Mouse (Mus musculus) E14TG2a.4 (cell line): ENCODE results near the gene Ppfibp1.

Experiments used
- CTCF ChIP-seq: conservative IDR thresholded peaks from 2 replicates; pipeline ENCODE4 v1.5.1; 2014; ENCODE audit warnings: low read length
- NANOG ChIP-seq: IDR thresholded peaks from 2 replicates; pipeline ENCODE4 v1.6.1; 2014; ENCODE audit warnings: borderline replicate concordance, low read length, mixed read lengths
- POU5F1 ChIP-seq: IDR thresholded peaks from 2 replicates; pipeline ENCODE4 v1.6.1; 2014; ENCODE audit warnings: low read length, borderline replicate concordance

- TF ChIP-seq CTCF, result no peak
- no peak for TF ChIP-seq NANOG
- TF ChIP-seq POU5F1, result no peak
These were observed 40.9 kb upstream of the Ppfibp1 start for GRCm38 (mm10) chr6:146847402-146847801.
